Mouse (Mus musculus): Measurements from ENCODE around the gene Setx. TPM values are rescaled to one million over a fixed set of nuclear protein-coding genes. Genes with fewer than 3 reads are reported as not detected.

The Setx gene
- total RNA-seq, 2 experiments from 2014 or later: 40.2 to 44.2 TPM

DNA sequence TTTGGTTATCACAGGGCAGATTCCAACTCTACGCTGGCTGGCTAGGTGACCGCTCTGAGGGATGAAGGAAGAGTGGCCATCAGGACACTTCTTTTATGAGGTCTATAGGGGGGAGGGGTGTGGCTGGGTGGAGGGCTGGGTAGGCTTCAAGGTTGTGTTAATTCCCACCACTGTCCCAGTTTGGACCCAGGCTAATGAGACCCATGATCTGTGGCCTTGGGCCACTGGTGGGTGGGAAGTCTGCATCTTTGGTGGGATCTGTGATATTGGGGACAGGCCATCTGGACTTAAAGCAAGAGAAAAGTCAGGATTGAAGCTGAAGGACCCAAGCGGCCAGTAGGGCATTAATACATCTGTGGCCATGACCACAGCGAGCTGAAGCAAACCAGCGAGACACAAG, 94.8 kb downstream of the Setx start:
- DNase-seq: no peak

DNA sequence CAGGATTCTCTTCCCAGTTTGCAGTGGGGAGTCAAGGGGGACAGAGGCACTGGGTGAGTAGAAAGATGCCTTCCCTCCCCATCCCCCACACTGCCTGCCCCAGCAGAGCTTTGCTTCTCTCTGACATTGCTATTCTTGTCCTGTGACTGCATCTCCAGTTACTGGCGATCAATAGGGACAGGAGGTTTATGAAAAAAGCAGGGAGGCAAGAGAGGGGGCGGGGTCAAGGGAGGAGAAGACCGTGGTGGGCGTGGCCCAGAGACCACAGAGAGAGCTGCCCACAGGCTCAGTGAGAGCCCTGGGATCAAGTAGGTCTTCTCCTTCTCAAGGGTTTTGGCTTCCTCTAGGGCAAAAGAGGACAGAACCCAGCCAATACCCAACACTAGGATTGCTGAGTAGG, 98.3 kb downstream of the Setx start:
- no peak for DNase-seq

DNA sequence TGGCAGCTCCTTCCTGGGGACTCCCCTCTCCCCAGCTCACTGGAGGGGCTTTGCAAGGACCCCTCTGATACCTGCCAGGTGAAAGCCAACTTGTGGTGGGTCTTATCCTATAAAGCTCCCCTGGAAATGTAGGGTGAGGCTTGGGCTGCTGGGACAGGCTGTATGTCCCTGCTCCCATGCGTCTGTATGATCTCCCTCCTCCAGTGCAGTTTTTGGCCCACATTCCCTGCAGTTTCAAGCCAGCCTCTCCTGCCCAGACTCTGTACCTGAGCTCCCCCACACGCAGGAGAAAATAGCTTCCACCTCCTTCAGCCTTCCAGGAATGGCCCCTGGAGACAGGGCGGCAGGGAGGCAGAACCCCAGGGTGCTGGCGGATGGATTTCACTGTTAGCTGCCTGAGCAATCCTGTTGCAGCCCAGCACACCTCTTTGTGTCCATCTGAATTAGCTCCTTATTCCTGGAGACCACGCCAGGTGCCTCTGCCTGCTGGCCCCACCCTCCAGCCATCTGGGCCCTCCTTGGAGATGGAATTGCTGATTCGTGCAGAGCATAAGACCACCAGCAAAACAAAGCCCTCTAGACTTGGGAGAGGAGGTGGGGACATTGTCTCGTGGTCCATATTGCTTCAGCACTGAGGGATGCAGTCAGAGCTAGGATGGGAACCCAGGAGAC, 99.7 kb downstream of the Setx start:
- no peak for DNase-seq

DNA sequence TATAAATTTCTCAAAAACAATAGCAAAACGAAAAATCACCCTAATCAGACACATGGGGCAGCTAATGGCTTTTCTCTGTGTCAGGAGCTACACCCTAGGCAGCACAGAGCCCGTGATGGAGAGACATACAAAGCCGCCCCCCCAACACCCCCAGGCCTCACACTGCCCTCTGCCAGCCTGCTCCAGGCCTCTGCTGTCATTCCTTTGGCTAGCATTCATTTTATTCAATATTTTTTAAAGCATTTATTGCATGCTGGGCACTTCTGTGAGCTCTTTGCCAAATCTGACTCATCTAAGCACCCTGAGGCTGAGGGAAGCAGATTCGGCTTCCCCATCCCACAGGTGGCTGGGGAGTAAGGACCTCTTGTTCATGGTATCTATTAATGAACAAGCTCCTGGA, 102.7 kb downstream of the Setx start:
- no peak for DNase-seq

DNA sequence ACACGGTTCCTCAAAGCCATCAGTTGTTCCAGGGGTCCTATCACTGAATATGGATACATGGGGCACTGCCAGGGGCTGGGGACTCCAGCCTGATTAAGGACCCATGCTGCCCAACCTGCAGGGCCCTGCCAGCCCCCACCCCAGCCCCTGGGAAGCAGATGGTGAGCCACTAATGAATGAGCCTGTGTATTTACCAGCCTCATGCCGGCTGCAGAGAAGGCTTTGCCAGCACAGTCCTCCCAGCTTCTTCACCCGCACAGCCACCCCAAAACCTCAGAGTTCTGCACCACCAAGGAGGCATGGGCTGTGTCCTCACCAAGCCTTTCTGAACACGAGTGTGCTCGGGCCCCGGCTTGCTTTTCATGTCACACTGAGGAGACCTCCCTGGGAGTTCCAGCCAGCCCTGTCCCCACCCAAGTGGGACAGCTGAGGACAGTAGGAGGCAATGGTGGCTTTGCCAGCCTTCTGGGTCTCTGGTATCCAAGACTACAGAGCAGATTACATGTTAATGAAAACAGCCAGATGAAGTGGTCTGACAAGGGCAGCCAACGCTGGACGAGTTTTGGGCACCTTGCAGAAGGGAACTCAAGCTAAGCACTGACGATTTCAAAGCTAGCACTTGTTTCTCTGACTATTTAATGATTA, 106.3 kb downstream of the Setx start:
- DNase-seq: peak; percentile 40 to 41

Other genes with a start within 250 kb of the Setx start
- not detected for gene Barhl1, start 207.5 kb upstream of the Setx start, total RNA-seq (2021)
- under 1 TPM; 0.32 to 0.78 TPM for gene Cfap77, start 69.1 kb upstream of the Setx start, total RNA-seq (2021)
- gene Ttf1, start 63.9 kb upstream of the Setx start, total RNA-seq (2021): 10 to 100 TPM; 12.6 to 13.9 TPM
- 100 to 1,000 TPM; 100 to 101 TPM for gene Ntng2, start 128.8 kb downstream of the Setx start, total RNA-seq (2021)
- gene Med27, start 222.6 kb downstream of the Setx start, total RNA-seq (2021): 10 to 100 TPM; 43.4 to 48.7 TPM

Measured in layer of hippocampus, postnatal 36 days (tissue).